Mouse (Mus musculus) layer of hippocampus, adult 2 months (tissue): Measurements from ENCODE around the gene Prr18. TPM values are rescaled to one million over a fixed set of nuclear protein-coding genes. Genes with fewer than 3 reads are reported as not detected.
"Not testable (repeated sequence)": the region's sequence is repeated elsewhere in the genome, so short reads cannot be mapped to it uniquely, and the experiment has no call there.

ENCODE experiments used
- DNase-seq, 2 experiments: peaks; one replicate each; pipeline ENCODE4 v3.0.0; 2022; ENCODE audit warnings: low spot score in 2 of 2
- H3K27ac ChIP-seq: fragments of 200-600 bp; 2 replicates; pipeline ENCODE4 v1.8.1; 2022
- H3K4me3 ChIP-seq: fragments of 200-600 bp; 2 replicates; pipeline ENCODE4 v1.8.1; 2022; ENCODE audit warnings: mild to moderate bottlenecking
- CTCF ChIP-seq: fragments of 200-600 bp; conservative IDR thresholded peaks from 2 replicates; pipeline ENCODE4 v1.8.1; 2022; ENCODE audit warnings: antibody characterized with exemption, mild to moderate bottlenecking, moderate library complexity
- total RNA-seq, 2 experiments: library from RNA; stranded (reverse); gene quantifications; 2 replicates each; pipeline ENCODE4 v1.2.3; 2021

Gene Prr18
- total RNA-seq, 2 experiments from 2014 or later, result 18.0 to 19.3 TPM

- TF ChIP-seq CTCF, result peak; percentile 22; the same call in 1 of the 2 replicates
- H3K4me3 ChIP-seq, result peak within 1 kb of the TSS; percentile 80
- H3K27ac ChIP-seq, result peak within 1 kb of the TSS; percentile 94
- peak; percentile 97 to 99 for DNase-seq
Measured at GRCm38 (mm10) chr17:8310838-8311614, 26.2 kb upstream of the Prr18 start, which contains the start of gene Sft2d1. TSS of gene Sft2d1 (plus strand) at chr17:8311102.

DNA sequence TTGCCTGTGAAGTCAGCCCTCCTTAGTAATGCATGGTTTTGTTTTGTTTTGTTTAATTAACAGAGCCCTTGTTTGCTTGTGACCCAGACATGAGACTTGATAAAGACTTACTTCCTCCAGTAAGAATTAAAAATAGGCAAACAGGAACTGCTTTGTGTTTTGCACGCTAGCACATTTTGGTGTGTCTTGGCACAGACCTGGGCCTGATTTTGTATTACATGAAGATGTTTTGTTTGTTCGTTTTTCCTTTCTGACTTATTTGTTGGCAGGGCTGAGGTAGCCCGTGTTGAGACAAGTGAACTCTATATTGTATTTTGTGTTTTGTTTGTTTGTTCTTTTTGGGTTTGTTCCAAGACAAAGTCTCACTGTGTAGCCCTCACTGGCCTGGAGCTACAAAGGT lies 25.5 kb upstream of the Prr18 start:
- DNase-seq, result no peak
- TF ChIP-seq CTCF, result no peak
- H3K4me3 ChIP-seq, result peak overlapping the region; percentile 80
- peak overlapping the region; percentile 94 for H3K27ac ChIP-seq

- Histone ChIP-seq H3K4me3 (no peak overlapping the region), H3K27ac (no peak overlapping the region)
- no peak for TF ChIP-seq CTCF
- no peak for DNase-seq
Measured at GRCm38 (mm10) chr17:8313976-8314375, 23.3 kb upstream of the Prr18 start.

DNA sequence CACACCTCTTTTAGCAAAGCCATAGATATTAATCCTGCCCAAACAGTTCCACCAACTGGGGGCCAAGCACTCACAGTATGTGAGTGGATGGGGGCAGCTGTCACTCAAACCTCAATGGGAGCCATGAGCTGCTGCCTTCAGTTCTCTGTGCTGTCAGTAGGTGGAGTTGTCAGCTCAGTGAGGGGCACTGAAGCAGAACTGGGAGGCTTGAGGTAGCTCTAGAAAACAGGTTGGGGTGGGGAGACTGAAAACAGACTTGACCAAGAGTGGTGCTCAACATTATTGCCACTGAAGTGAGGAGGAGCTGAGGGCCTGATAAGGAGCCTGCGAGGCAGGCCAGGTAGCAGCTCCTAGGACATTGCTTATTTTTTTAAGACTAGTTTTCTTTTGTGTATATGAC lies 21.0 kb upstream of the Prr18 start:
- peak in 1 of 2 experiments; percentile 54 for DNase-seq
- no peak overlapping the region for H3K27ac ChIP-seq
- no peak overlapping the region for H3K4me3 ChIP-seq
- peak; percentile 84 for TF ChIP-seq CTCF

DNA sequence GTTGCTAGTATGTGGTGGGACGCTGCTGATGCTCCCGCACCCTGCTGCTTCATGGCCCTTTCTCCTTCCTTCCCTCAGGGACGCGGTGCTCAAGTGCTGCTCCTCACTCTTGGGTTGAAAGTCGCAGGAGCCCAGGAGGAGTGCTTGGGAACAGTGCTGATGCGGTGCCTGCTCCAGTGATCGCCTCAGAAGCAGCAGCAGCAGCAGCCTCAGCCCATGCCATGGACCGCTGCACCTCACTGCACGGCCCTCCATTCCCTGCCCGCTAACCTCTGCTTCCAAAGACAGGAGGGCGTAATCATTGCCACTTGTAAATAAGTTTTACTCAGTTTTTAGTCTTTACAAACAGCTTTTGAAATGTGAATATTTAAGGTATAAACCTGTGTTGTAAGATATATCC lies 10.4 kb upstream of the Prr18 start:
- not testable (repeated sequence) for H3K27ac ChIP-seq, DNase-seq, H3K4me3 ChIP-seq

DNA sequence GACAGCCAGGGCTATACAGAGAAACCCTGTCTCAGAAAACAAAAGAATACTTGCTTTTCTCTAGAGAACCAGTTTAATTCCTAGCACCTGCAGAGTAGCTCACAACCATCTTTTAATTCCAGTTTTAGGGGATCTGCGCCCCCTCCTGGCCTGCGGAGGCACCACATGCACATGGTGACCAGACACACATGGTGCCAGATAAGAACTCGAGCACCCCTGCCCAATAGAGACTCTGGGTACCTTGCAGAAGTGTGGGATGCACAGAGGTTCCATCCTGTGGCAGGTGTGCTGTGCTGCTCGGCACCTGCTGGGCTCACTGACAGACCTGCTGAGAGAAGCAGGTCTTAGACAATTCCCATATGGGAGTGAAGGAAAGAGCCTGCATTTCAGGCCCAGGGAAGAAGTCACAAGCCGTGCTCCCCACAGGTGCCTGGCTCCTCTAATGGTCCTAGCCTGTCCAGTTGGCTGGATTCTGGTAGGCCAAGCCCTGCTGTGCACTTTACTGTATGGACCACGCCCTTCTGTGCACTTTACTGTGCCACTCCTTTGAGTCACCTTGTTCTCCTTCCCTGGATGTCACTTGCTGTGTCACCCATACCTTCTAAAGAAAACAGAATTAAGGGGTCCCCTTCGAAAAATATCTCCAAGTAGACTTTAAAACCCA lies 8.6 kb upstream of the Prr18 start:
- Histone ChIP-seq H3K27ac (no peak overlapping the region), H3K4me3 (no peak overlapping the region)
- peak; percentile 66 for TF ChIP-seq CTCF
- DNase-seq, result no peak

- no peak for TF ChIP-seq CTCF
- Histone ChIP-seq H3K27ac (no peak overlapping the region), H3K4me3 (no peak overlapping the region)
- DNase-seq, result no peak
Measured at GRCm38 (mm10) chr17:8330602-8331001, 6.7 kb upstream of the Prr18 start.

GRCm38 (mm10) chr17:8339666-8340374 lies 2.6 kb downstream of the Prr18 start:
- Histone ChIP-seq H3K27ac (peak overlapping the region; percentile 89), H3K4me3 (peak overlapping the region; percentile 56)
- no peak for TF ChIP-seq CTCF
- DNase-seq, result no peak

GRCm38 (mm10) chr17:8340407-8341359 lies 3.4 kb downstream of the Prr18 start:
- DNase-seq, result peak in 1 of 2 experiments; percentile 38
- TF ChIP-seq CTCF, result no peak
- peak overlapping the region; percentile 56 for H3K4me3 ChIP-seq
- H3K27ac ChIP-seq, result peak overlapping the region; percentile 89

- no peak for DNase-seq
- peak overlapping the region; percentile 56 for H3K4me3 ChIP-seq
- TF ChIP-seq CTCF, result no peak
- peak overlapping the region; percentile 89 for H3K27ac ChIP-seq
Measured at GRCm38 (mm10) chr17:8341360-8341963, 4.2 kb downstream of the Prr18 start.

DNA sequence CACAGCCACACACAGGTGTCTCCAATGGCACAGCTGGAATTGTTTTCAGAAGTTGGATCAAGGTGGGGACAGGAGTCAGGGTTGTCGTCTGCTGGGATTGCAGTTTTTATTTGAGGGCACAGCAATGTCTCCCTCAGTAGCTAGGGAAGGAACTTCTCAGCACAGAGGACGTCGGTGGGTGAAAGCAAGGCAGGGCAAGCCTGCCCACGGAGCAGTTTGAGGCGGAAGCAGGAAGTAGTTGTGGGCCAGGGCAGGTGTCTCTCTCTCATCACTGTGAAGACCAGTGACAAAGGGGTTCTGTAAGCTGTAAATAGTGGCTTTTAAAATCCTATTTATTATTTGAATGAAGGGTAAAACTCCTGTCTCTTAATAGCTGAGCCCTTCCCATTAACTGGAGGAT lies 5.4 kb downstream of the Prr18 start:
- peak overlapping the region; percentile 89; the same call in 1 of the 2 replicates for H3K27ac ChIP-seq

GRCm38 (mm10) chr17:8343416-8343815 lies 6.2 kb downstream of the Prr18 start:
- TF ChIP-seq CTCF, result no peak
- no peak for DNase-seq
- Histone ChIP-seq H3K27ac (peak overlapping the region; percentile 89; the same call in 1 of the 2 replicates), H3K4me3 (no peak overlapping the region)

More for the DNA sequence above, 5.4 kb downstream of the Prr18 start:
- DNase-seq, result no peak
- H3K4me3 ChIP-seq, result peak overlapping the region; percentile 56; the same call in 1 of the 2 replicates
- TF ChIP-seq CTCF, result no peak
